Mouse (Mus musculus) bone marrow macrophage, adult 2 months (primary cell): Measurements from ENCODE around the gene Pa2g4.

ENCODE experiments used
- CTCF ChIP-seq: IDR thresholded peaks from 2 replicates; pipeline ENCODE4 v1.5.1; 2012; ENCODE audit warnings: low read depth, mild to moderate bottlenecking, low read length, moderate library complexity
- POLR2A ChIP-seq: IDR thresholded peaks from 2 replicates; pipeline ENCODE4 v1.6.1; 2012; ENCODE audit warnings: mild to moderate bottlenecking, low read depth, low read length, borderline replicate concordance

- TF ChIP-seq CTCF (no peak), POLR2A (no peak)
These were observed 12.5 kb upstream of the Pa2g4 start for GRCm38 (mm10) chr10:128578330-128578729.
